Mouse (Mus musculus) lung, embryonic 15.5 days (tissue): Measurements from ENCODE around the gene BC107364. TPM values are rescaled to one million over a fixed set of nuclear protein-coding genes. Genes with fewer than 3 reads are reported as not detected.
"Not testable (repeated sequence)": the region's sequence is repeated elsewhere in the genome, so short reads cannot be mapped to it uniquely, and the experiment has no call there.

Experiments
- ATAC-seq: fragments of 200-750 bp; cut with Nextera tagmentation; 2 replicates; pipeline ENCODE4 v1.8.0; 2017; ENCODE audit warnings: moderate number of reproducible peaks, borderline replicate concordance; ENCODE audit not compliant: low FRiP score, low TSS enrichment; ENCODE audit errors: extremely low read depth
- H3K27ac ChIP-seq: fragments of 300-500 bp; sonication (generic); 2 replicates; pipeline ENCODE4 v1.5.1; 2015; ENCODE audit warnings: moderate library complexity, mild to moderate bottlenecking, inconsistent platforms
- H3K27me3 ChIP-seq: fragments of 300-500 bp; sonication (generic); 2 replicates; pipeline ENCODE4 v1.6.1; 2015; ENCODE audit warnings: inconsistent platforms
- H3K36me3 ChIP-seq: fragments of 300-500 bp; sonication (generic); 2 replicates; pipeline ENCODE4 v1.6.1; 2015; ENCODE audit warnings: inconsistent platforms
- H3K4me1 ChIP-seq: fragments of 300-500 bp; sonication (generic); 2 replicates; pipeline ENCODE4 v1.6.1; 2015; ENCODE audit warnings: inconsistent platforms
- H3K4me2 ChIP-seq: fragments of 300-500 bp; sonication (generic); 2 replicates; pipeline ENCODE4 v1.6.1; 2015; ENCODE audit warnings: inconsistent platforms, mild to moderate bottlenecking, moderate library complexity
- H3K4me3 ChIP-seq: fragments of 300-500 bp; sonication (generic); 2 replicates; pipeline ENCODE4 v1.5.1; 2015; ENCODE audit warnings: mild to moderate bottlenecking, inconsistent platforms
- H3K9ac ChIP-seq: fragments of 300-500 bp; sonication (generic); 2 replicates; pipeline ENCODE4 v1.6.1; 2015; ENCODE audit warnings: inconsistent platforms
- H3K9me3 ChIP-seq: fragments of 300-500 bp; sonication (generic); 2 replicates; pipeline ENCODE4 v1.6.1; 2016; ENCODE audit warnings: inconsistent platforms
- WGBS: fragments of 180-500 bp; shearing (Covaris S2); methylation state at CpG from one replicate; pipeline ENCODE4 v1.1.7; 2015; 5-methylcytosine and 5-hydroxymethylcytosine counted together
- polyA plus RNA-seq: library from polyadenylated mRNA; unstranded; fragments of >200 nt; fragmentation: Nextera tagmentation; extraction: Ambion mirVana; gene quantifications from 2 replicates; pipeline ENCODE4 v1.2.1, GENCODE M21; 2015

The BC107364 gene
- polyA plus RNA-seq, 1 experiment from 2014 or later: 0.14 TPM

- not testable (repeated sequence) for H3K4me3 ChIP-seq, H3K27me3 ChIP-seq, ATAC-seq, H3K27ac ChIP-seq, H3K4me2 ChIP-seq, H3K9ac ChIP-seq, H3K9me3 ChIP-seq, H3K36me3 ChIP-seq
- WGBS: 55% methylated on average over 7 of the region's 7 CpGs
- H3K4me1 ChIP-seq: peaks cover 10% of the 10 kb centered on the region; the same call in 1 of the 2 replicates
Observed at GRCm38 (mm10) chr3:96483044-96483443, 30.9 kb upstream of the BC107364 start.

GRCm38 (mm10) chr3:96482451-96482850 lies 30.3 kb upstream of the BC107364 start:
- Histone ChIP-seq H3K4me3 (no peak overlapping the region), H3K9me3 (no peaks in the 10 kb centered on the region), H3K27ac (no peak overlapping the region), H3K27me3 (peaks cover 10% of the 10 kb centered on the region), H3K4me2 (no peak overlapping the region), H3K9ac (no peak overlapping the region), H3K4me1 (peaks cover 7% of the 10 kb centered on the region; the same call in 1 of the 2 replicates), H3K36me3 (no peaks in the 10 kb centered on the region)
- 86% methylated on average over 13 of the region's 13 CpGs for WGBS
- ATAC-seq: no peak

GRCm38 (mm10) chr3:96481856-96482255 lies 29.8 kb upstream of the BC107364 start:
- peaks cover 16% of the 10 kb centered on the region for H3K27me3 ChIP-seq
- no peaks in the 10 kb centered on the region for H3K36me3 ChIP-seq
- 0 out of 2 replicates have a peak, but pooled peaks cover 4% of the 10 kb centered on the region for H3K4me1 ChIP-seq
- ATAC-seq: no peak
- H3K4me2 ChIP-seq: no peak overlapping the region
- H3K4me3 ChIP-seq: no peak overlapping the region
- H3K9me3 ChIP-seq: no peaks in the 10 kb centered on the region
- H3K27ac ChIP-seq: no peak overlapping the region
- H3K9ac ChIP-seq: no peak overlapping the region
- WGBS: 85% methylated on average over 3 of the region's 3 CpGs

DNA sequence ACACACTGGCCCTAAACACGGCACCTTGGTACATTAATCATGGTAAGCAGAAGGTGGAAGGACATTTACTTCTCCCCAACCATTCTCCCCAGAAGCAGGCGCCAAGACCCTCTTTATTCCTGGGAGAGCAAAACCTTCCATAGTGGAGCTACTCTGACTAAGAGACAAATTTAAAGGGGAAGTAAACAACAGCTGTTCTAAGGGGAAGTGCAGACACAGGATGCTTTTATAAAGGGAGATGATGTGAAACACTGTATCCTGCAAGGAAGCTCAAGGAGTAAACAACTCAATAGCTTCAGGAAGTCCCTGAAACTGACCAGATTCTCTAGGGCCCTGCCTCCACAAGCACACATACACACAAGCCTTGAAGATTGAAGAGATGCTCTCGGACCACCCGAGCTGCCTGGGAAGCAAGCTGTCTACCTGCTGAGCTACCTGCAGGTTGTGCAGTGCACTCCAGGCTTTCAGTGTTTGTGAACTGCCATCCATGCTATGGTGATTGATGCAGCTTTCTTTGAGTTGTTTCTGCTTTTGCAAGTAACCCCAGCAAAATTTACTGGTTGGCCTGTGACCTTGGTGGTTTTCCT lies 28.7 kb upstream of the BC107364 start:
- no peak for ATAC-seq
- H3K27me3 ChIP-seq: peaks cover 25% of the 10 kb centered on the region
- no peak overlapping the region for H3K27ac ChIP-seq
- no peaks in the 10 kb centered on the region for H3K9me3 ChIP-seq
- no peak overlapping the region for H3K4me3 ChIP-seq
- no peak overlapping the region for H3K9ac ChIP-seq
- WGBS: 80% methylated on average over 4 of the region's 4 CpGs
- H3K36me3 ChIP-seq: no peaks in the 10 kb centered on the region
- 0 out of 2 replicates have a peak, but pooled peaks cover 4% of the 10 kb centered on the region for H3K4me1 ChIP-seq
- H3K4me2 ChIP-seq: no peak overlapping the region

DNA sequence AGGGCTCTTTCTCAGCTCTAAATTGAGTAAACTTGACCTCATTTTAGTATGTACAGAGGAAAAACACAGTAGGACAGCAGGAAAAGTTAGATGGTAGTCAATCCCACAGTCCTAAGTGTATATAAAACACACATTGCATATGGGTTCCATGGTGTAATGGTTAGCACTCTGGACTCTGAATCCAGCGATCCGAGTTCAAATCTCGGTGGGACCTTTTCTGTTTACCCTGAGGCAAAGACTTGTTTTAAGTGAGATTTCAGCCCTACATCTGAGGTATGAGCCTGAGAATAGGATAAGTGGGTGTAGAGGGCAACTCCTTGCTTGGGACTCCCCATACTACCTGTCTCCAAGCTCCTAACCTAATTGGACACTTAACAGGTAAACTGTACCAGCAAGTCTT lies 27.1 kb upstream of the BC107364 start:
- Histone ChIP-seq H3K9ac (no peak overlapping the region), H3K4me3 (no peak overlapping the region), H3K4me2 (no peak overlapping the region), H3K27me3 (peaks cover 39% of the 10 kb centered on the region), H3K9me3 (no peaks in the 10 kb centered on the region), H3K27ac (no peak overlapping the region), H3K4me1 (peaks cover 9% of the 10 kb centered on the region), H3K36me3 (no peaks in the 10 kb centered on the region)
- no peak for ATAC-seq
- 27% methylated on average over 3 of the region's 3 CpGs for WGBS

DNA sequence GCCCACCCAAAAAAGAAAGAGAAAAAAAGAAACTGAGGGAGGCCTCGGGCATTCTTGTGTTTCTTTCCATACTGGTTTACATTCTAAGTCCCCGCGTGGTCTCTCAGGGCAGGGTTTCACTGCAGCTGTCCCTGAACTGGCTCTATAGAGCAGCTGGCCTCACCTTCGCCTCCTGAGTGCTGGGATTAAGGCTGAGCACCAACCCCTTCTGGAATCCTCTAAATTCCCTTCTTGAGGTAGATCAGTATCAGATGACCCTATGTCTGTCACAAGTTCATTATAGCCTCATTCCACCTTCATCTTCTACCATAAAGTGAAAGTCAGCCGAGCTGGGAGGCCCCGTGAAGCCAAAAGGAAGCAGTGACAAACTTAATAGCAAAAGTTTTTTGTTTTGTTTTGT lies 25.5 kb upstream of the BC107364 start:
- 68% methylated on average over 6 of the region's 6 CpGs for WGBS
- no peak overlapping the region for H3K27ac ChIP-seq
- H3K9me3 ChIP-seq: no peaks in the 10 kb centered on the region
- ATAC-seq: no peak
- H3K27me3 ChIP-seq: peaks cover 56% of the 10 kb centered on the region
- no peaks in the 10 kb centered on the region for H3K36me3 ChIP-seq
- no peak overlapping the region for H3K9ac ChIP-seq
- no peak overlapping the region for H3K4me3 ChIP-seq
- no peak overlapping the region for H3K4me2 ChIP-seq
- peaks cover 9% of the 10 kb centered on the region for H3K4me1 ChIP-seq

DNA sequence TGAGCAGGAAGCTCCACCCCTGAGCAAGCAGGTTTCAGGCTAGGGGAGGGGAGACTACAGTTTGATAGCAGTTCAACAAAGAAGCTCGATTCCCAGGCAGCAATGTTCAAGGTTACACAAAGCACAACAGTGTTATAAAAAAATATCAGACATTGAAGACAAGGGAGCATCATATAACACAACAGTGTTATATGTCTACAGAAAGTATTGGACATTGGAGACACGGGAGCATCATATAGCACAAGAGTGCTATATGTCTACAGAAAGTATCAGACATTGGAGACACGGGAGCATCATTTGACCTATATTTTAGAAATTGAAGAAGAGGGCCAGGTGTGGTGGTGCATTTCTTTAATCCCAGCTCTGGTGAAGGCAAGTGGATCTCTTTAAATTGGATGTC lies 25.0 kb upstream of the BC107364 start:
- no peaks in the 10 kb centered on the region for H3K36me3 ChIP-seq
- 42% methylated on average over 3 of the region's 3 CpGs for WGBS
- no peak overlapping the region for H3K9ac ChIP-seq
- no peaks in the 10 kb centered on the region for H3K9me3 ChIP-seq
- no peak for ATAC-seq
- peaks cover 61% of the 10 kb centered on the region for H3K27me3 ChIP-seq
- peaks cover 9% of the 10 kb centered on the region for H3K4me1 ChIP-seq
- H3K4me2 ChIP-seq: no peak overlapping the region
- no peak overlapping the region for H3K4me3 ChIP-seq
- no peak overlapping the region for H3K27ac ChIP-seq

- no peaks in the 10 kb centered on the region for H3K36me3 ChIP-seq
- H3K27ac ChIP-seq: no peak overlapping the region
- peaks cover 72% of the 10 kb centered on the region for H3K27me3 ChIP-seq
- peaks cover 9% of the 10 kb centered on the region for H3K4me1 ChIP-seq
- WGBS: 3% methylated on average over 44 of the region's 44 CpGs
- peak overlapping the region; percentile 35 for H3K4me3 ChIP-seq
- no peak for ATAC-seq
- no peaks in the 10 kb centered on the region for H3K9me3 ChIP-seq
- H3K4me2 ChIP-seq: peak overlapping the region; percentile 67
- H3K9ac ChIP-seq: peak overlapping the region; percentile 27
Observed at GRCm38 (mm10) chr3:96474909-96475655, 23.0 kb upstream of the BC107364 start.

DNA sequence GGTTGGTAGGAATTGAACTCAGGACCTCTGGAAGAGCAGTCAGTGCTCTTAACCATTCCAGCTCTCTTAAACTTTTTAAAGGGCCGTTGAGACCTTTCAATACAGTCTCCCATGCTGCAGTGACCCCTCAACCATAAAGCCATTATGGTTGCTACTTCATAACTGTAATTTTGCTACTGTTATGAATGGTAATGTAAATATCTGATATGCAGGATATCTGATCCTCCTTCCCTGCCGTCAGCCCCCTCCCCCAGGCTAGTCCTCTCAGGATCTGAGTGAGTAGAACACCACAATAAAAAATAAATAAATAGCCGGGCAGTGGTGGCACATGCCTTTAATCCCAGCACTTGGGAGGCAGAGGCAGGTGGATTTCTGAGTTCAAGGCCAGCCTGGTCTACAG lies 21.4 kb upstream of the BC107364 start:
- H3K4me2 ChIP-seq, H3K9me3 ChIP-seq, H3K9ac ChIP-seq, H3K4me1 ChIP-seq, H3K27ac ChIP-seq, ATAC-seq, H3K4me3 ChIP-seq, H3K36me3 ChIP-seq: not testable (repeated sequence)
- peaks cover 78% of the 10 kb centered on the region for H3K27me3 ChIP-seq
- 44% methylated on average over 3 of the region's 3 CpGs for WGBS

GRCm38 (mm10) chr3:96472066-96472465 lies 20.0 kb upstream of the BC107364 start:
- Histone ChIP-seq H3K36me3 (no peaks in the 10 kb centered on the region), H3K4me3 (no peak overlapping the region), H3K9ac (no peak overlapping the region), H3K27me3 (peaks cover 64% of the 10 kb centered on the region), H3K9me3 (no peaks in the 10 kb centered on the region), H3K4me2 (no peak overlapping the region), H3K4me1 (peaks cover 9% of the 10 kb centered on the region), H3K27ac (no peak overlapping the region)
- 85% methylated on average over 5 of the region's 5 CpGs for WGBS
- ATAC-seq: no peak

DNA sequence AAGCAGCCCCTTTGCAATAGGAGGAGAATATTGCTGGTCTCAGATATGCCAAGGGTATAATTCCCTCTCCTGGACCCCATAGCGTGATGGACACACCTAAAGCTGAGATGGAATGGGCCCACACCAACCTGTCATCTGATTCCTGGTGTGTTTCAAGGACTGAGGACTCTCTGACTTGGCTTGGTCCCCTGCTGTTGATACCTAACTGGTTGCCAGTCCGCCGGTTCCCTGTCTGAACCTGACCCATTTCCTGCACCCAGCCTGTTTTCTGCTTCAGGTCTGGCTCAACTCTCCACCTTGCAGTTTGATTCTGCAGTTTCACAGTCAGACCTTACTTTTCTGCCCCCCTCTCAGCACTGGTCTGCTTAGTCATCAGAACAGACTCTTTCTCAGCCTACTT lies 17.5 kb upstream of the BC107364 start:
- Histone ChIP-seq H3K4me3 (no peak overlapping the region), H3K9me3 (no peaks in the 10 kb centered on the region), H3K4me1 (0 out of 2 replicates have a peak, but pooled peaks cover 1% of the 10 kb centered on the region), H3K36me3 (no peaks in the 10 kb centered on the region), H3K27ac (no peak overlapping the region), H3K4me2 (no peak overlapping the region), H3K9ac (no peak overlapping the region), H3K27me3 (peaks cover 50% of the 10 kb centered on the region)
- 73% methylated on average over 3 of the region's 3 CpGs for WGBS
- ATAC-seq: no peak

GRCm38 (mm10) chr3:96468335-96468734 lies 16.2 kb upstream of the BC107364 start:
- not testable (repeated sequence) for ATAC-seq, H3K4me1 ChIP-seq, H3K9ac ChIP-seq, H3K27ac ChIP-seq, H3K4me3 ChIP-seq, H3K9me3 ChIP-seq, H3K4me2 ChIP-seq, H3K36me3 ChIP-seq
- peaks cover 46% of the 10 kb centered on the region for H3K27me3 ChIP-seq
- 85% methylated on average over 3 of the region's 3 CpGs for WGBS
